Mouse (Mus musculus) CD4-positive, CD25-positive, alpha-beta regulatory T cell, adult 4 months (primary cell): ENCODE data around the gene Spsb1. TPM values are rescaled to one million over a fixed set of nuclear protein-coding genes. Genes with fewer than 3 reads are reported as not detected.

ENCODE experiments used
- ATAC-seq: one replicate; pipeline ENCODE4 v1.8.0; 2017
- polyA plus RNA-seq, 2 experiments: library from polyadenylated mRNA; unstranded; fragments of 100-300 nt; shearing (Covaris generic); gene quantifications; one replicate each; pipeline ENCODE4 v1.2.1; 2017

Gene Spsb1
- polyA plus RNA-seq, 2 experiments from 2014 or later: 4.5 to 7.9 TPM

DNA sequence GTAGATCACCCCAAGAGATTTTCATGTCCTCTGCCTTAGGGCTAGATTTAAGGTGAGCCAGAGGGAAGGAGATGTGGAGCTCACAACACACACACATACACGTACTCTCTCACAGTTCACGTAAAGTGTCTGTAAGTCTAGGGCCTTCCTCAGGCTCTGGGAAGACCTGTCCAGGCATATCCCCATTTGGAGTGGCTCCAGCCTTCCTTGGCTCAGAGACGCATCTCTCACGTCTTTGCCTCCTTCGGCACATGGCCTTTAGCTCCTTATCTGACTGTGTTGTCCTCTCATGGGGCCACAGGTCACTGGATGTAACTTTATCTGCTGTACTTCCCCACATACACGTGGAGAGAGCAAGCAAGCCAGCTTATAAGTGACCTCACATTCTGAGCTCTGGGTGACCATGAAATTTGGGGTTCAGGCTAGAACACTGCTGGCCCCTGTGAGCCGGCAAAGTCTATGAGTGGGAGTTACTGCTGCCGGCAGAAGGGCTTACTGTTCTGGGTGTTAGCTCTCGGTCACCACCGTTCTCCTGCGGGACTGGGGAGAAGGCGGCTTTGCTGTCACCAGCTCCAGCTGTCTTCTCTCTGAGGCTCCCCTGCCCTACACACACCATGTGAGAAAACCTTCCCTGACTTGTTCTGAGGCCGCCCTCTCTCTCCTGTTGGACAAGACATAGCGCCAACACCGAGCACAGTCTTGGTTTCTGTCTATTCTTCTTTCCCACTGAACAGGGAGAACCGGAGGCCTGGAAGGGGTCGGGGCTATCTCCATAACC lies 72.5 kb downstream of the Spsb1 start:
- ATAC-seq: no peak

DNA sequence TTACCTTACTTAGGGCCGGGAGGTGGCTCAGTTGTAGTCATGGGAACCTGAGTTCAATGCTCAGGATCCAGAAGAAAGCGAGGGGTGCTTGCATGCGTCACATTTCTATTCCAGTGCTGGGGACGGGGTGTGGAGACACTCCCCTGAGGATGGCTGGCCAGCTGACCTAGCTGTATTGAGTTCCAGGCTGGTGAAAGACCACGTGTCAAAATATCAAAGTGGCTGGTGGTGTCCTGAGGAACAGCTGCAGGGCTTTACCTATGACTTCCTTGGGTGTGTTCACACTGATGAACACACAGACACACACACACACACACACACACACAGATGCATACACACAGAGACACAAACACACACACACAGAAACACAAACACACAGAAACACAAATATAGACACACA lies 73.9 kb downstream of the Spsb1 start:
- ATAC-seq: no peak

GRCm38 (mm10) chr4:149879980-149880379 lies 74.9 kb downstream of the Spsb1 start:
- peak; percentile 93 for ATAC-seq

GRCm38 (mm10) chr4:149878021-149878449 lies 76.8 kb downstream of the Spsb1 start:
- ATAC-seq: no peak

GRCm38 (mm10) chr4:149877202-149877601 lies 77.6 kb downstream of the Spsb1 start:
- no peak for ATAC-seq

DNA sequence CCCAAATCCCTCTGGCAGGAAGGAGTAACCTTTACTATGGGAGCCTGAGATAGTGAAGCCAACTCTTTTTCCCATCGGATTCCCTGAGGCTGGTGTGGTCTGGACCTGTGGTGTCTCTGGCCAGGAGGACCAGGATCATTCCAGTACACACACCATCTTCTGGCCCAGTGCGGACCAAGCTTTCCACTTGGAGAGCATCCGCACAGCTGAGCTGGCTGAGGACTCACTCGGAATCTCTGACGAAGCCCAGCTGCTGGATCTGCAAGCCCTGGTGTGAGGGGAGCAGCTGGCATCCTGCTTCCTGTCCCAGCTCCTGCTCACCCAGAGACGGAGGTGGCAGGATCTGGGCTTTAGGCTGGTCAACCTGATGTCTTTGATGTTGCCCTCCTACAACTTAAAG lies 78.1 kb downstream of the Spsb1 start:
- ATAC-seq: no peak

DNA sequence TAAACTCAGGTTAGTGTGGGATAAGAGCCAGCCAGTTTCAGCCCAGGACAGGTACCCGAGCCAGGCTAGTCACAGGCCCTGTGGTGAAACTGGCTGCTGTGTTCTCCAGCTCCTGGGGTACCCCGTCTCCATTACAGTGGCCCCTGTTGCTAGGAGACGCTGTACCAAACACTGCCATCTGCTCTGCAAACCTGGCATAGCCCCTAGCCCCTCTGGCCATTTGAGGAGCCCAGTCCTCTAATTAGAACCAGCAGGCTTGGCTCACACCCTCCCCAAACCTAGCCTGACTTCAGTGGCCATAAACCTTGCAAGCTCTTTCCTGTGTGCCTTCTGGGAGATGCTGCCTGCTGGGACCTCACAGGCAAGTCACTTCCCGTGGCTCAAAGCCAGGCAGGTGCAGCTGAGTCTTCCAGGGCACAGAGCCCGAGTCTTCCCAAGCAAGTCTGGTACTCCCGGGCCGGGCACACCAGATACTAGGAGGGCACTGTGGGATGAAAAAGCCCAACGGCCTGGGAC lies 78.8 kb downstream of the Spsb1 start:
- no peak for ATAC-seq

DNA sequence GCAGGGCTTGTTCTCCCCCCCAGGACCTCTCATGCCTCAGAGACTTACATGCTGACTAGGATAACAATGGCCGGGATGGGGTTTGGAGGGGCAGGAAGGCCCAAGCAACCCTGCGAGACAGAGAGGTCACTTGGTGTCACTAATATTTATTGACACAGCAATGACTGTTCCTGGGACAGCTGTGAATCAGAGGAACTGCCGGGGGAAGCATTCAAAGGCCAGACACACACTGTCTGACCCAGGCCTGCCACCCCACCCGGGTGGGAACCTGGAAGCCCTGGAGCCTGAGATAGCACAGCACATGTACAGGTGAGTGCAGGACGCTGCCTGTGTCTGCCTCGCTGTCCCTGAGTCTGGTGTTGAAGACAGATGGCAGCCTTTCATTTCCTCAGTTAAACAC lies 79.5 kb downstream of the Spsb1 start:
- no peak for ATAC-seq

DNA sequence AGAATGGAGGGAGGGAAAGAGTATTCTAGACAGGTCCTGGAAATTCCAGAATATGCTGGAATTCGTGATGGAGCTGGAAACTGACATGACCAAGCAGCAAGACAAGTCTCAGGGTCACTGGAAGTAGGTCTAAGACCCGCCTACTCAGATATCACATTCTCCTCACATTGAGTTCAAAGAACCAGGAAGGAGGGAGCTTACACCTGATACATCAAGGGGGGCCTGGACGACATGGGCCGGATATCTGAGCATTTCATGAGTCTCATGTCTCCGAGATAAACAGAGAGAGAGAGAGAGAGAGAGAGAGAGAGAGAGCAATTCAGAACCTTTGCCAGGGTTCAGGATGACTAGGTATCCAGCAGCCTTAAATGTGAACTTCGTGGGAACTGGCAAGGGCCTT lies 82.6 kb downstream of the Spsb1 start:
- ATAC-seq: peak; percentile 44

DNA sequence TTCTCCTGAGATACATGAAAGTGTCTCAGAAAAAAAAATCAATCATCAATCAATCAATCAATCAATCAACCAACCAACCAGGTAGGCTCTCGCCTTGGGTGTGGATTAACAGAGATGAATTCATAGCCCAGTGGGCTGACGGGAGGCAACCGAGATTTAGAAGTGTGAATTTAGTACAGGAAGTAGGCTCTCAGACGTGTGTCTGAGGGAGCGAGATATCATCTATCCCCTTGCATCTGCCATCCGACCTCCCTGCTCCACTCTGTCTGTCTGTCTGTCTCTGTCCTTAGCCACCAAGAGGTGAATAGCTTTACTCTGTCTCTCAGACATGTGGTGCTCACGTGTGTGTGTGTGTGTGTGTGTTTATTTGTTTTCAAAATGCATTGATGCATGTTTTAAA lies 83.3 kb downstream of the Spsb1 start:
- ATAC-seq: peak; percentile 80

DNA sequence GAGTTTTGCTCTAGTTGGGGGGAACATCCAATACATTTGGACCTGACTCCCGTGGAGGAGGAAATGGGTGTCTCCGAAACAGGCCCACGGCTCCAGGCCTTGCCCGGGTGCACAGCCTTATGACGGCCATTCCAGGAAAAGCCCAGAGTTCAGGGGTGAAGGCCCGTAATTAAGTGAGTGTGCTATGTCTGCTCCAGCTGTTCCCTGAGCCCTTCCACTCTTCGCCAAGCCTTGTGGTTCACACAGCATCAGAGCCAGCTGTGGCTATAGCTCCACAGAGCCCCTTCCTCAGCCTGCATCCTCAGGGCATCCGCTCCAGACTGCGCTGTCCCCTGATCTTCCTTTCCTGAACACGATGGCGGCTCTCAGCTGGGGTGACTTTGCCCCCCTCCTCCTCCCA lies 83.8 kb downstream of the Spsb1 start:
- ATAC-seq: peak; percentile 12

GRCm38 (mm10) chr4:149870412-149870811 lies 84.4 kb downstream of the Spsb1 start:
- ATAC-seq: no peak

DNA sequence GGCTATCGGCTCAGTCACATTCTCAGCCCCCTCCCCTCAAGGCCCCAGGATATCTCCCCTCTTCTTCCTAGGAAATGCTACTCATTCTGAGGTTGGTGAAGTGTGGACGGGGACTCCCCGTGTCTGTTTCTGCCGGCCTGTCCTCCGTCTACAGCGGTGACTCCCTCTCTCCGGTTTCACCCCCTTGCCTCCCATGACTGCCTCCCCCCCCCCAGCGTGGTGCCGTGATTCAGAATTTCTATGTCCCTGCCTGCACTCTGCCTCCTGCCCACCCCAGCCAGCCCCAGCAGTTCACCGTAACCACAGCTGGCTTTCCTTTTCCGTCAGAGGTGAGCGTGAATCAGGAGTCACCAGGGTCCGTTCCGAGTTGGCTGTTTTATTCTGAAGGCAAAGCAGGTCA lies 86.1 kb downstream of the Spsb1 start:
- ATAC-seq: no peak

- no peak for ATAC-seq
Observed at GRCm38 (mm10) chr4:149868009-149868408, 86.8 kb downstream of the Spsb1 start.

- ATAC-seq: no peak
Observed at GRCm38 (mm10) chr4:149867351-149867750, 87.5 kb downstream of the Spsb1 start.

- no peak for ATAC-seq
Observed at GRCm38 (mm10) chr4:149864395-149864794, 90.4 kb downstream of the Spsb1 start.

- ATAC-seq: peak; percentile 43
Observed at GRCm38 (mm10) chr4:149863522-149863921, 91.3 kb downstream of the Spsb1 start.

GRCm38 (mm10) chr4:149860393-149860792 lies 94.5 kb downstream of the Spsb1 start:
- no peak for ATAC-seq

- ATAC-seq: no peak
Observed at GRCm38 (mm10) chr4:149858584-149858983, 96.3 kb downstream of the Spsb1 start.

DNA sequence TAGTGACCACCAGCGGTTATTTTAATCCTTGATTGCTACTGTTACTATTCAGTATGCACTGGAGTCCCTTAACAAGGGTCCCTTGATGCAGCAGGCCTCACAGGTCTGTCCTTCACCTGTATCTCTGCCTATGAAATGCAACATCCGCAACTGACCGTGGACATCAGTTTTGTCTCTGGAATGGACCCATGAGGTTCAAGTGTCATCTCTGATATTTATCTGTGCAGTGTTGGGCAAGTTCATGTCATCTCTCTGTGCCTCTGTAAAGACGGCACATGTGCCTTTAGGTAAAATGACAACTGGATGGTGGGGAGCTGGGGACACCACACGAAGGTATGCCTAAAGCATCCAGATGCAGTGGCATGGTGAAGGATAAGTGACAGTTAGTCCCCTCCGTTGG lies 96.7 kb downstream of the Spsb1 start:
- ATAC-seq: no peak

GRCm38 (mm10) chr4:149857688-149858087 lies 97.2 kb downstream of the Spsb1 start:
- no peak for ATAC-seq

DNA sequence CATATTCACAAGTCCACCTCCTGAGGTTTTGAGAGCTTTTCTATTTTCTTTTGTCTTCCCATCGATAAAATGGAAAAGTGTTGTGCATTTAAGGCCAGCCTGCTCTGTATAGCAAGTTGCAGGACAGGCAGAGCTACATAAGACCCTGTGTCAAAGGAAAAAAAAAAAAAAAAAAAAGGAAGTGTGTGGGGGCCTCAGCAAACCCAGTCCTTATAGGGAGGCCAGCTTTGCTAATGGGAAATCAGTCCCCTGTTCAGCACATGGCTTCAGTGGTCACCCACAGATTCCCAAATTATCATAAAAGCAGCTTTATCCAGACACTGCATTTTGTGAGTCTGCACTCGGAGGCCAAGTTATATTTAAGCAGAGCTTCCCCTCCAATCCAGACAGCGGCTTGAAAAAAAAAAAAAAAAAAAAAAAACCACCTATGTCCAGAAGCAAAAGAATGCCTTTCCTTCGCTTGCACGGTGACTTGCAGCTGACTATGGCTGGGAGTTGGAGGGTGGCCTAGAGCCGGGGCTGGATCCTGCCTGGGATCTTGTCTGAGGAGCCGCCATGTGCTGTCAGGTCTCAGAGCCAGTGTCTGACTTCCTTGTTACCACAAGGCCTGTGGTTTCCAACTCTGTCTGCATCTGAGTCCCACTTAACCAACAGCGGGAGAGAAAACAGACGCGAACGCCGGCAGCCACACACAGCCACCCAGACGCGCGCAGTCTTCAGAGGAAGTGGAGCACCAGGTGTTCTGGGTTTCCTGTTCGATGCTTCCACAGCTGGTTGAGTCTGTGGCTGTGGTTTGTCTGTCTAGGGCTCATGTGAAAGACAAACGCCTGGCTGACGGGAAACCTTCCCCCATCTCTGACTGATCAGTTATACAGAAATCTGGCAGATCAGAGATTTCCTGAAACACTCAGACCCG lies 98.7 kb downstream of the Spsb1 start:
- ATAC-seq: peak; percentile 86

DNA sequence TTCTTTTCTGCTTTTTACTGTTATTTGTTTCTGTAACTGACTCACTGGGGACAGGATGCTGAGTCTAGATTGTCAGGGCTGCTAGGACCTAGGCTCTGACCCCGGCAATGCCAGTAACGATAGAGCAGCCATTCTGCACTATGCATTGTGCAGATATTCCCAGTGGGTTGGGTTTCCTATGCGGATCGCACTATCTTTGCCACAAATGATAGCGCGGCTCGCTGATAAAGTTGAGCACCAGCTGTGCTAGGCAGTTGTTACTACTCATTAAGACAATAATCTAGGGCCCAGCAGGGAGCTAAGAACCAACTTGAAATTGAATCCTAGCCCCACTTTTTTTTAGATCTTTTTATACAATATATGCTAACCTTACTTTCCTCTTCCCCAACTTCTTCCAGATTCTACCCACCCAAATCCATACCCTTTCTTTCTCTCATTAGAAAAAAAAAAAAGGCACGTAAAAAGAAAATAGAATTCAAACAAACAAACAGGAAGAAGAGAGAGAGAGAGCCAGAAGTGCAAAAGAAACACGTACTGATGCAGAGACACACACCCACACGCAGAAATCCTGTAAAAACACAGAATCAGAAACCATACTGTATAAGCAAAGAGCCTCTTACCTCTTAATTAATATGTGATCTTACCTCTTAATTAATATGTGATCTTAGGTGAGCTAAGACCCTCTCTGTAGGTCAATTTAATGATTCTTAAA lies 99.5 kb downstream of the Spsb1 start:
- no peak for ATAC-seq
